Mouse (Mus musculus) gastrocnemius, adult 2 months (tissue): ENCODE measurements at regions not wholly inside any gene's neighbourhood (a gene's known extent, or its start where the extent isn't known, plus 50 kb on each side); places are given as distances from the start of the nearest gene placed in this dataset.

Experiments used
- DNase-seq: peaks from one replicate; pipeline ENCODE4 v3.0.0; 2022
- H3K27ac ChIP-seq: fragments of 200-600 bp; 2 replicates; pipeline ENCODE4 v1.8.1; 2022; ENCODE audit warnings: mild to moderate bottlenecking
- H3K4me3 ChIP-seq: fragments of 200-600 bp; 2 replicates; pipeline ENCODE4 v1.8.1; 2022; ENCODE audit warnings: mild to moderate bottlenecking, moderate library complexity
- CTCF ChIP-seq: fragments of 200-600 bp; IDR thresholded peaks from 2 replicates; pipeline ENCODE4 v1.8.1; 2022; ENCODE audit warnings: antibody characterized with exemption, mild to moderate bottlenecking, moderate library complexity
- intact Hi-C: fragments of 180-260 bp; cut with DNase I; formaldehyde crosslinking; loops from one replicate; pipeline ENCODE4 v1.15.1; 2025

- Histone ChIP-seq H3K4me3 (no peak overlapping the region), H3K27ac (no peak overlapping the region)
- TF ChIP-seq CTCF = no peak
- intact Hi-C loops = no loop called here
- DNase-seq = no peak
These were observed 63.0 kb upstream of the Vstm5 start for GRCm38 (mm10) chr9:15175866-15176265.

- no peak for DNase-seq
- TF ChIP-seq CTCF = no peak
- Histone ChIP-seq H3K27ac (no peak overlapping the region), H3K4me3 (no peak overlapping the region)
- intact Hi-C loops = no loop called here
These were observed 63.4 kb upstream of the Vstm5 start for GRCm38 (mm10) chr9:15175412-15175811.

- no peak overlapping the region for H3K27ac ChIP-seq
- TF ChIP-seq CTCF = no peak
- no peak for DNase-seq
- intact Hi-C loops = no loop called here
- no peak overlapping the region for H3K4me3 ChIP-seq
These were observed 59.0 kb upstream of the Hephl1 start for GRCm38 (mm10) chr9:15170911-15171310.

GRCm38 (mm10) chr9:15169714-15170113 lies 57.8 kb upstream of the Hephl1 start:
- TF ChIP-seq CTCF = peak; percentile 57
- no peak for DNase-seq
- Histone ChIP-seq H3K27ac (no peak overlapping the region), H3K4me3 (no peak overlapping the region)
- intact Hi-C loops = loop anchor here (5.0 kb wide), 1 partner anchor 142 kb away; no protein-coding TSS in a partner anchor

- intact Hi-C loops = loop anchor here (5.0 kb wide), 1 partner anchor 142 kb away; no protein-coding TSS in a partner anchor
- no peak for TF ChIP-seq CTCF
- DNase-seq = no peak
- no peak overlapping the region for H3K4me3 ChIP-seq
- no peak overlapping the region for H3K27ac ChIP-seq
These were observed 57.1 kb upstream of the Hephl1 start for GRCm38 (mm10) chr9:15168961-15169360.

- TF ChIP-seq CTCF = no peak
- DNase-seq = no peak
- Histone ChIP-seq H3K27ac (no peak overlapping the region), H3K4me3 (no peak overlapping the region)
- intact Hi-C loops = loop anchor here (5.0 kb wide), 1 partner anchor 140 kb away; no protein-coding TSS in a partner anchor
These were observed 55.0 kb upstream of the Hephl1 start for GRCm38 (mm10) chr9:15166896-15167295.

- Histone ChIP-seq H3K27ac (no peak overlapping the region), H3K4me3 (no peak overlapping the region)
- intact Hi-C loops = loop anchor here (5.0 kb wide), 1 partner anchor 139 kb away; no protein-coding TSS in a partner anchor
- TF ChIP-seq CTCF = no peak
- no peak for DNase-seq
These were observed 54.6 kb upstream of the Hephl1 start for GRCm38 (mm10) chr9:15166476-15166875.
